Mouse (Mus musculus) E14TG2a.4 (cell line): ENCODE data around the gene Ar.

ENCODE experiments used
- CTCF ChIP-seq: conservative IDR thresholded peaks from 2 replicates; pipeline ENCODE4 v1.5.1; 2014; ENCODE audit warnings: low read length
- NANOG ChIP-seq: IDR thresholded peaks from 2 replicates; pipeline ENCODE4 v1.6.1; 2014; ENCODE audit warnings: borderline replicate concordance, low read length, mixed read lengths
- POU5F1 ChIP-seq: IDR thresholded peaks from 2 replicates; pipeline ENCODE4 v1.6.1; 2014; ENCODE audit warnings: low read length, borderline replicate concordance

DNA sequence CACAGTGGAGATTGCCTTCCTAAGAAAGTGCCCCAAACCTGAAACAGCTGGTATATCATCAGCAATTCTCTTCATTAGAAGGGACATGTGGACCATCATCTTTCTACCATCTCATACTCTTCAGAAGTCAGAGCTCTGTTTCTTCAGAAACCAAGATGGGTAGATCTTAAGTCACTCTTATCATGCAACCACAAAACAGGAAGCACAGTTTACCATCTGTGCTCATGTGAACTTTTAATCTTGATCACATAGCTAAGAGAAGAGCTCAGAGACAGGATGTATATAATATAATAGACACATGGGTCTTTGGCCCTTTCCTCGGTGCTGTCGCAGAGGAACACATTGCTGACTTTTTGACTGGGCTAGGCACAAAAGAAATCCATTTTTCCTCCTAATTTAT lies 111.1 kb downstream of the Ar start:
- TF ChIP-seq CTCF = no peak
- no peak for TF ChIP-seq NANOG
- no peak for TF ChIP-seq POU5F1
